Mouse (Mus musculus) hindbrain, postnatal 0 days (tissue): ENCODE results near the gene Ptprd. TPM values are rescaled to one million over a fixed set of nuclear protein-coding genes. Genes with fewer than 3 reads are reported as not detected.

Experiments
- ATAC-seq: fragments of 200-750 bp; cut with Nextera tagmentation; 2 replicates; pipeline ENCODE4 v1.8.0; 2017; ENCODE audit warnings: mild to moderate bottlenecking, moderate TSS enrichment, moderate library complexity
- DNase-seq: peaks from one replicate; pipeline ENCODE4 v3.0.0-alpha.2; 2015; ENCODE audit warnings: low spot score
- H3K27ac ChIP-seq: fragments of 300-500 bp; sonication (generic); 2 replicates; pipeline ENCODE4 v1.5.1; 2014; ENCODE audit warnings: mild to moderate bottlenecking
- H3K27me3 ChIP-seq: fragments of 300-500 bp; sonication (generic); 2 replicates; pipeline ENCODE4 v1.6.1; 2014; ENCODE audit warnings: low read length, mixed read lengths; ENCODE audit not compliant: insufficient read depth
- H3K36me3 ChIP-seq: fragments of 300-500 bp; sonication (generic); 2 replicates; pipeline ENCODE4 v1.6.1; 2014; ENCODE audit warnings: low read length, mixed read lengths; ENCODE audit not compliant: insufficient read depth
- H3K4me1 ChIP-seq: fragments of 300-500 bp; sonication (generic); 2 replicates; pipeline ENCODE4 v1.6.1; 2014; ENCODE audit warnings: antibody characterized with exemption, low read length, mixed read lengths; ENCODE audit not compliant: insufficient read depth
- H3K4me2 ChIP-seq: fragments of 300-500 bp; sonication (generic); 2 replicates; pipeline ENCODE4 v1.6.1; 2014; ENCODE audit warnings: low read depth, mild to moderate bottlenecking, low read length, moderate library complexity, mixed read lengths
- H3K4me3 ChIP-seq: fragments of 300-500 bp; sonication (generic); 2 replicates; pipeline ENCODE4 v1.5.1; 2014; ENCODE audit warnings: low read length
- H3K9ac ChIP-seq: fragments of 300-500 bp; sonication (generic); replicated peaks from 2 replicates; pipeline ENCODE4 v1.6.1; 2014; ENCODE audit warnings: mild to moderate bottlenecking, low read length, moderate library complexity, mixed read lengths
- H3K9me3 ChIP-seq: fragments of 300-500 bp; sonication (generic); 2 replicates; pipeline ENCODE4 v1.6.1; 2016; ENCODE audit warnings: low read length, mixed read lengths
- CTCF ChIP-seq: IDR thresholded peaks from 2 replicates; pipeline ENCODE4 v1.5.1; 2016; ENCODE audit warnings: antibody characterized with exemption, control low read depth, low read depth
- WGBS: fragments of 180-500 bp; shearing (Covaris S2); extraction: QIAGEN DNeasy Blood & Tissue Kit; methylation state at CpG from one replicate; pipeline ENCODE4 v1.1.7; 2014; 5-methylcytosine and 5-hydroxymethylcytosine counted together
- polyA plus RNA-seq: library from polyadenylated mRNA; unstranded; fragments of >200 nt; fragmentation: Nextera tagmentation; extraction: Ambion mirVana; gene quantifications from 2 replicates; pipeline ENCODE4 v1.2.1, GENCODE M21; 2015
- total RNA-seq: library from RNA; depleted of rRNA; stranded (reverse); fragments of >200 nt; gene quantifications from 2 replicates; pipeline ENCODE4 v1.2.3, GENCODE M21; 2014

Ptprd gene
- total and polyA plus RNA-seq, 2 experiments from 2014 or later: 56.3 to 96.0 TPM

- no peak for ATAC-seq
- H3K9me3 ChIP-seq: no peaks in the 10 kb centered on the region
- no peak overlapping the region for H3K4me3 ChIP-seq
- H3K9ac ChIP-seq: no peak overlapping the region
- H3K4me2 ChIP-seq: no peak overlapping the region
- WGBS: 89% methylated on average over 3 of the region's 3 CpGs
- no peaks in the 10 kb centered on the region for H3K27me3 ChIP-seq
- DNase-seq: no peak
- no peaks in the 10 kb centered on the region for H3K4me1 ChIP-seq
- no peak overlapping the region for H3K27ac ChIP-seq
- no peaks in the 10 kb centered on the region for H3K36me3 ChIP-seq
- no peak for TF ChIP-seq CTCF
These were observed 1628.7 kb downstream of the Ptprd start for GRCm38 (mm10) chr4:76583025-76583424.

- Histone ChIP-seq H3K27ac (no peak overlapping the region), H3K9ac (no peak overlapping the region), H3K4me2 (no peak overlapping the region), H3K36me3 (no peaks in the 10 kb centered on the region), H3K4me1 (no peaks in the 10 kb centered on the region), H3K27me3 (no peaks in the 10 kb centered on the region), H3K9me3 (no peaks in the 10 kb centered on the region), H3K4me3 (no peak overlapping the region)
- DNase-seq (no peak), ATAC-seq (no peak)
- TF ChIP-seq CTCF: no peak
These were observed 1645.8 kb downstream of the Ptprd start for GRCm38 (mm10) chr4:76566006-76566405.

- Histone ChIP-seq H3K9ac (no peak overlapping the region), H3K27me3 (no peaks in the 10 kb centered on the region), H3K4me1 (no peaks in the 10 kb centered on the region), H3K27ac (no peak overlapping the region), H3K4me2 (no peak overlapping the region), H3K4me3 (no peak overlapping the region), H3K9me3 (no peaks in the 10 kb centered on the region), H3K36me3 (no peaks in the 10 kb centered on the region)
- 67% methylated on average over 2 of the region's 2 CpGs for WGBS
- ATAC-seq (no peak), DNase-seq (no peak)
- no peak for TF ChIP-seq CTCF
These were observed 1670.0 kb downstream of the Ptprd start for GRCm38 (mm10) chr4:76541769-76542168.

GRCm38 (mm10) chr4:76532926-76533325 is 1678.8 kb downstream of the Ptprd start:
- H3K9ac ChIP-seq: no peak overlapping the region
- no peaks in the 10 kb centered on the region for H3K36me3 ChIP-seq
- no peaks in the 10 kb centered on the region for H3K4me1 ChIP-seq
- H3K4me3 ChIP-seq: no peak overlapping the region
- DNase-seq (no peak), ATAC-seq (no peak)
- H3K9me3 ChIP-seq: no peaks in the 10 kb centered on the region
- TF ChIP-seq CTCF: no peak
- H3K27me3 ChIP-seq: no peaks in the 10 kb centered on the region
- 74% methylated on average over 1 of the region's 1 CpGs for WGBS
- no peak overlapping the region for H3K27ac ChIP-seq
- H3K4me2 ChIP-seq: no peak overlapping the region

GRCm38 (mm10) chr4:76525281-76525680 is 1686.5 kb downstream of the Ptprd start:
- no peaks in the 10 kb centered on the region for H3K9me3 ChIP-seq
- H3K36me3 ChIP-seq: no peaks in the 10 kb centered on the region
- DNase-seq (no peak), ATAC-seq (no peak)
- TF ChIP-seq CTCF: no peak
- no peaks in the 10 kb centered on the region for H3K4me1 ChIP-seq
- H3K27me3 ChIP-seq: no peaks in the 10 kb centered on the region
- no peak overlapping the region for H3K9ac ChIP-seq
- H3K27ac ChIP-seq: no peak overlapping the region
- no peak overlapping the region for H3K4me3 ChIP-seq
- WGBS: 77% methylated on average over 3 of the region's 3 CpGs
- H3K4me2 ChIP-seq: no peak overlapping the region

GRCm38 (mm10) chr4:76503279-76503601 is 1708.5 kb downstream of the Ptprd start:
- H3K9ac ChIP-seq: no peak overlapping the region
- WGBS: 33% methylated on average over 3 of the region's 3 CpGs
- H3K27me3 ChIP-seq: no peaks in the 10 kb centered on the region
- no peak overlapping the region for H3K4me2 ChIP-seq
- no peak overlapping the region for H3K27ac ChIP-seq
- H3K9me3 ChIP-seq: no peaks in the 10 kb centered on the region
- TF ChIP-seq CTCF: no peak
- H3K4me1 ChIP-seq: no peaks in the 10 kb centered on the region
- ATAC-seq (no peak), DNase-seq (peak; percentile 26)
- no peak overlapping the region for H3K4me3 ChIP-seq
- H3K36me3 ChIP-seq: no peaks in the 10 kb centered on the region

- 51% methylated on average over 6 of the region's 6 CpGs for WGBS
- Histone ChIP-seq H3K4me2 (no peak overlapping the region), H3K9ac (no peak overlapping the region), H3K36me3 (no peaks in the 10 kb centered on the region), H3K9me3 (no peaks in the 10 kb centered on the region), H3K4me3 (no peak overlapping the region), H3K27ac (no peak overlapping the region), H3K4me1 (no peaks in the 10 kb centered on the region), H3K27me3 (no peaks in the 10 kb centered on the region)
- DNase-seq (no peak), ATAC-seq (no peak)
- no peak for TF ChIP-seq CTCF
These were observed 1709.0 kb downstream of the Ptprd start for GRCm38 (mm10) chr4:76502575-76503278.
